Mouse (Mus musculus) cerebellum, postnatal 36 days (tissue): ENCODE data around the gene Zfp52.
A peak's percentile ranks its signal among the peaks of the same experiment; 100 is the strongest.

Experiments
- DNase-seq, 2 experiments: peaks; one replicate each; pipeline ENCODE4 v3.0.0; 2021 to 2022; ENCODE audit warnings: mixed read lengths in 2 of 2

Gene Zfp52

DNA sequence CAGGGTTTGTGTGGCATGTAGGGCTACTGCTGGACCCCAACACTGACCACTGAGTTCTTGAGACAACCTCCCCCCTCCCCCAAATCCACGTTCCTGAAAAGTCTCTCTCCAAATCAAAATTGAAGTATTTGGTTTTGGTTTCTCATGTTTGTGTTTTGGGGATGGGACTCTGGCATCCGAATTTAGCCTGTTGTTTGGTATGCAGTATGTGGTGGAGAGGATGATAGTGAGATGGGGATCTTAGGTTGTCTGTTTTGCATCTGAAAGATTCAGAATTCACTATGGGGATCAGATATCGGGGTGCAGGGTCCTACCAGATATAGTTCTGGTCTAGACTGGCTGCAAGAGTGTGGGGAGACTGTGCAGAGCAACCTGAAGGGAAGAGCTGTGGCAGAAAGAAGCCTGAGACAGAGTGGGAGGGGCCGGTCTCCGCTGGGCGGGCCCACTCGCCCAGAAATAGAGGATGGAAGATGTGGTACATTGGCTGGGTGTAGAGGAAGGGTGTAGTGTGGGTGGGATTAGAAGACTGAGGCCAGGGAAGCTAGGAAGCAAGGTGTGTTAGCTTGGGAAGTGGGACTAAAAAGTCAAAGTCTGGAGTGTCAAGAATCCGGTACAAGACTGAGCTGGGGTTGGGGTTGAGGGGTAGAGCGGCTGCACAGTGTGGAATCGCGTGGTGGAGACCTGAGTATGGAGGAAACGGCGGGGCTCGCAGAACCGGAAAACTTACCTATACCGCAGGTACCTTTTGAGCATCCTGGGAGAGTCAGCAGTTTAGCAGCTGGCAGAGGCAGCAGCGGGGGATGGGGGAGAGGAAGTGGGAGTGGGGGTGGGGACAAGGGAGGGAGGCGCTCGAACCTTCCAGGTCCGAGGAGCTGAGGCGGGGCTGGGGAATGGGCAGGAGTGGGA is at the start of gene Zfp52:
TSS of gene Zfp52 (plus strand) at position 444 of the 906 bp plus-strand sequence.
- peak; percentile 53 to 55 for DNase-seq

DNA sequence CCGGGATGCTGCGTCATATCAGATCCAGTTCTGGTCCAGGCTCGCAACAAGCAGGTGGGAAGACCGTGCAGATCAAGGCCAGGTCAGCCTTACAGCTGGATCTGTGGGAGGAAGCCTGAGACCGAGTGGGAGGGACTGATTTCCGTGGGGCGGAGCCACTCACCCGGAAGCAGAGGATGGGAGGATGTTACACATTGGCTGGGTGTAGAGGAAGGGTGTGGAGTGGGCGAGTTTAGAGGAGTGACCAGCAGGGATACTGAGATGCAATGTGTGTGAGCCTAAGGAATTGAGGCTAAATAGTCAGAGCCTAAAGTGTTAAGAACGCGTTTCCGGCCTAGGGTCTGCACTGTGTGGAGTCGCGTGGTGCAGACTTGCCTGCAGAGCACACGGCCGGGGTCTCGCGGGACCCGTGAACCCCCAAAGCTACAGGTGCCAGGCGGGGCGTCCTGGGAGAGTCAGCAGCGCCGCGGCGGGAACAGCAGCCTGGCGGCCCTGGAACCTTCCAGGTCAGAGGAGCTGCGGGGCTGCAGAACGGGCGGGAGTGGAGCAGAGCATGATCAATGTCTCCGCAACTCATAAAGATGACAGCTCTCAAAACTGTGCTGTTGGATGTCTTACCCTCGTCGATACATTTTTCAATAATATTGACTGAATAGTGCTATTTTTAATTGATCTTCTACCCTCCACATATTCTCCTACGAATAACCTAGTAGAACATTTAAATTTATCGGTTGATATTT is 46.4 kb upstream of the Zfp52 start, which contains the start of gene Zfp53:
TSS of gene Zfp53 (plus strand) at position 239 of the 740 bp plus-strand sequence.
- DNase-seq, result peak; percentile 72

DNA sequence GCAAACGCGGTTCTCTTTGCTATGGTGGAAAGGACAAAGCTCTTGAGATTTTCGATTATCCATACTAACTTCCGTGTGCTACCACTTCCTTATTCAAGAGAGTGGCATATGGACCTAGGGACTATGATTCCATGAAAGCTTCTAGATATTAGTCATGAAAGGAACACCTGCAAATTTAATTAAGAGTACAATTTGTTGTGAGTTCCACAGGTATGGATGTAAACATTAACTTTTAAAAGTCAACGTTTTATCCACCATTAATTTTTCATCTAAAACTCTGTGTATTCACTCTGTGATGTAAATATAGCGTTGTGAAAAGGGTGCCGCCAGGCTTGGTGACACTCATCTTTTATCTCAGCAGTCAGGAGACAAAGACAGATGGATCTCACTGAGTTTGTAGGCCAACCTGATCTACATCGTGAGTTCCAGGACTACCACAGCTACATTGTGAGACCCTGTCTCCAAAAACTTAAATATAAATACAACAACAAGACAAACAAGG is 45.8 kb upstream of the Zfp52 start:
- no peak for DNase-seq

DNA sequence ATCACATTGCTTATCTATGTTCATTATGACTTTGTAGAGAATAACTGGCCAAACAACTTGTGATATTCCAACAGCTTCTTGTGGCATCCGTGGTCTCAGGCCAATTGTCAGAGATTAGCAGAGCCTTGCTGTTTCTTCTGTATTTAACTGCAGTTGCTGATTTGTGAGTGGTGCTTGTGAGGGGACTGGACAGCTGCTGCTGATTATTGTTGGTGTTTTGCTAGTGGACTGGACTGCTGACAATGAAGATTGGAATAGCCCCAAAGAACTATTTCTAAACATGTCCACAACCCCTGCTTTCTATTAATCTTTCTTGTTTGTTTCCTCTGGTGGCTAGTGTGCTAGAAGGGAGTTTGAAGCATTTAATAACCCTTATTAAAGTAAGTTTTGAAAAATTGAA is 34.0 kb upstream of the Zfp52 start:
- DNase-seq, result no peak

DNA sequence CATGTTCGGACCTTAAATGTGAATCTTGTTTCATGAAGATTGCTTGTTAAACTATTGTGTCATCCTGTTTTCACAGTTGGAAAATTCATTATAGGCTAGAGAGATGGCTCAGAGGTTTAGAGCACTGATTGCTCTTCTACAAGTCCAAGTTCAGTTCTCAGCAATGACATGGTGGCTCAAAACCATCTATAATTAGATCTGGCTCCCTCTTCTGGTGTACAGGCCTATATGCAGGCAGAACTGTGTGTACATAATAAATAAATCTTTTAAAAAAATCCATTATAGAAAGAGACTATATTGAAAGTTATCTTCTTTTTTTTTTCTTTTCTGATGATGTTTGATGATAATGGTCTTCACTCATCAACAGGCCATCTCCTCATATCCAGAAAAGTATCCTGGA is 30.8 kb upstream of the Zfp52 start:
- no peak for DNase-seq

DNA sequence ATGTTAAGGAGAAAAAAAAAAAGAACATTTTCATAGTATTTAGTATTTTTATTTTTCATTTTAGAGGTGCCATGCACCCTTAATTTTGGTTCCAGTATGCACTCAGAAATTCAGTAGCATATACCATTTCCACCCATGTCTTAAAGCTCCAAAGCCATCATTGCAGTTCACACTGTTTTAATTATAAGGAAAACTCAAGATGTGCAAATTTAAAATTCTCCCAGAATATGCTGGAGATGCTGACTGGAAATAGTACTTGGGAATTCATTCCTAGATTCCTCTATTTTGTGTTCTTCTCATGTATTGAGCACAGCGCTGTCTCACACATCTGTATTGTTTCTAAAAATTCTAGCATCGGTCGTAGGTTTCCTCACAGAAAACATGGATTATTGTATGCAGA is 29.1 kb upstream of the Zfp52 start:
- no peak for DNase-seq

DNA sequence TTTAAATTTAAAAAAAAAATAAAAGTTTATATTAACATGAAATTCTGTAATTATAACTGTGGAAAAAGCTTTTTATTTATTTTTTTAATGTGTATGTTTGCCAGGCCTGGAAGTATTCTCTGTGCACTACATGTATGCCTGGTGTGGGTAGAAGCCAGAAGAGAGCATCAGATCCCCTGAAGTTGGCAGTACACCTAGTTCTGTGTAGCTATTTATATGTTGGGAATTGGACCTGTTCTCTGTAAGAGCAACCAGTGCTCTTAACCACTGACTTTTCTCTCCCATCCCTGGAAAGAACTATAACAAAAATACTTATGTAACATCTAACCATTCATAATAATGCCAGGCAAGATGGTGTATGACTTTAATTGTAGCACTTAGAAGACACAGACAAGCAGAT is 25.6 kb upstream of the Zfp52 start:
- no peak for DNase-seq

DNA sequence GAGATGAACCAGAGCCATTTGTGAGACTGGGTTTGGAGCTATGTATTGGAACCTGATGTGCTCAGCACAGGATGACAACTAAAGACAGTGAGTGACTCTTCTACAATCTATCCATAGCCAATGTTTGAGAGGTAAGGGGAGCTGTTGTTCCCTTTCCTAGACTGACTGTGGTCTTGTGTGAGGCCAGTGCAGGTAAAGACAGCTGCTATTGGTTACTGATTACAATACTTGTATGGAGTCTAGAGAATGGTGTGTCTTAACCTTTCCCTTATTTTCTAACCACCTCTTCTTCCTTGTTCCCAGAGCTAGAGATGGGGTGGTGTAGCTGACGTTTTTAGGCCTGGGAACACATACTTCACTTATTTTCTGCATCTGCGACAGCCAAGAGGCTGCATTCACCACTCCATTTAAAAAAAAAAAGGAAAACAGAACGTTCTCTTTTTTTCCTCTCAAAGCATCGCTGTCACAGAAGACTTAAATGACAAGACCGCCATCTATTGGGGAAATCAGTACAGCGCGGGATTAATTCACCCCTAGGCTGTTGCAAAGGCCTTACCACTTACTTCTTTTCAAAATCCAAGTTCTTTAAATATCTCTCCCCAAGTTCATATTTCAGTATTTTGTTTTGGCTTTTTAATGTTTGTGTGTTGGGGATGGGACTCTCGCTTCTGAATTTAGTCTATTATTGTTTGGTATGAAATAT is 19.8 kb upstream of the Zfp52 start:
- DNase-seq, result peak; percentile 55 to 64

DNA sequence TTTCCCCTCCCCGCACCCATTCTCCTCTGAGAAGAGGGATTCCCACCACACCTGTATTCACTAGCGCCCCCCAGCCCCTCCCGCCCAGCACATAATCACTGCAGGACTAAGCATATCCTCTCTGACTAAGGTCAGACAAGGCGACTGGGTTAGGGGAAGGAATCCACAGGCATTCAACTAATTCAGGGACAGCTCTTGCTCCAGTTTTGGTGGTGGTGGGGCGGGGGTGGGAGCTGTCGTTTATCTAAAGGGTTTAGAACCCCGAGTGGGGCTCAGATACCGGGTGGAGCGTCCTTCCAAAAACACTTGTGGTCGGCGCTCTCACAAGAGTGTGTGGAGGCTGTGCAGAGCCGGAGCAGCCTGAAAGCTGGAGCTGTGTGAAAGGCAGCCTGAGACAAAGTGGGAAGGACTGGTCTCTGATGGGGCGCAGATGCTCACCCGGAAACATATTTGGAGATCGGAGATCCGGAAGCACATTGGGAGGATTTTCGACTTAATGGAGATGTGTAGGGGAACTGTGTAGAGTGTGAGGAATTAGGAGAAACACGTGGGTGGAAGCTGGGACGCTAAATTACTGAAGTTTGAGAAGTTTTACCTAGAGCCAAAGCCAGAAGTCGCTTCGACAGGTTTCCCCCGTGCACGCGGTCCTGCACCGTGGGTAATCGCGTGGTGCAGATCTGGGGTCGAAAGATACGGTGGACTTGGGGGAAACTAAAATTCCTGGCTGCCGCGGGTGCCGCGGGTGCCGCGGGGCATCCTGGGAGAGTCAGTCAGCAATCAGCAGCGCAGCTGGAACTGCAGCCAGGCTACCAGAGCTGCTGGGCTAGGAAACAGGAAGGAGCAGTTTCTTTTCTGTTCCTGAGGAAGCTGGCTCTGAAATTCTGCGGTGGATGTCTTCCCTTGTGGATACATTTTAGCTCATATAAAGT is 18.9 kb upstream of the Zfp52 start:
- peak; percentile 41 to 47 for DNase-seq

DNA sequence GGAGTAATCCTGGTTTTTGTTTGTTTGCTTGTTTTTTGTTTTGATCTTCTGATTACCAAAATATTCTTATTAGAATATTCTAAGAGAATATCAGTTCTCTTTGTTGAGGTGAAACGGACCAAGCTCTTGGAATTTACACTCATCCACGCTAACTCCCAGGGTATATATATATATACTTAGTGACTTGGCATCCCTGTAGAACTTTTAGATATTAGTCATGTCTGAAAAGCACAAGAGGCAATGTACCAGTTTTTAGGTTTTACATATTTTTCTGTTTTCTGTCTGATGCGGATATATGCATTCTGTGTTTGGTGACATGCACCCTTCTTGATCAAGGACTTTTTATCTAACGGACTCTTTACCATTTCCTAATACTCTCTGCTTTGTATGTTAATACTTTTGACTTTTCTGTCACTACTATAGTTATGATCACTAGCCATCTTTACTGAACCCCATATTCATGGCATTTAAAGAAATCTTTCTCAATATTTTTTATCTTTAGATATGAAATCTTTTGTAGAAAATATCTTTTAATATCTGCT is 18.1 kb upstream of the Zfp52 start:
- no peak for DNase-seq

DNA sequence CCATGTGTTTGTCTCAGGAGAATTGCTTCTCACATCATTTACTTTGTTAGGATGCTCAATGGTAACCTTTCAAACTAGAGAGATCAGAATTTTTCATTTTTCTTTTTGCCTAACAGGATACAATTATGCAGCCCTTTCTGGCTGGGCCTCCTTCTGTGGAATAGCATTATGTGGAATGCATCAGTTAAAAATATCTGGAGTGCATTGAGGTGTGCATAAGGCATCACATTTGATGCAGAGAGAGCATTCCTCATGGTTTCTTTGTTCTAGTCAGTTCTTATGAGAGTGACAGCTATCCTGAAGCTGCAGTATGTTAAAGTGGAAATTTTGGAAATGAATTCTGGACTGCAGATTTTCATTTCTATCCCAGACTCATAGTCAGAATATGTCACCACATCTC is 9.1 kb upstream of the Zfp52 start:
- DNase-seq, result no peak

DNA sequence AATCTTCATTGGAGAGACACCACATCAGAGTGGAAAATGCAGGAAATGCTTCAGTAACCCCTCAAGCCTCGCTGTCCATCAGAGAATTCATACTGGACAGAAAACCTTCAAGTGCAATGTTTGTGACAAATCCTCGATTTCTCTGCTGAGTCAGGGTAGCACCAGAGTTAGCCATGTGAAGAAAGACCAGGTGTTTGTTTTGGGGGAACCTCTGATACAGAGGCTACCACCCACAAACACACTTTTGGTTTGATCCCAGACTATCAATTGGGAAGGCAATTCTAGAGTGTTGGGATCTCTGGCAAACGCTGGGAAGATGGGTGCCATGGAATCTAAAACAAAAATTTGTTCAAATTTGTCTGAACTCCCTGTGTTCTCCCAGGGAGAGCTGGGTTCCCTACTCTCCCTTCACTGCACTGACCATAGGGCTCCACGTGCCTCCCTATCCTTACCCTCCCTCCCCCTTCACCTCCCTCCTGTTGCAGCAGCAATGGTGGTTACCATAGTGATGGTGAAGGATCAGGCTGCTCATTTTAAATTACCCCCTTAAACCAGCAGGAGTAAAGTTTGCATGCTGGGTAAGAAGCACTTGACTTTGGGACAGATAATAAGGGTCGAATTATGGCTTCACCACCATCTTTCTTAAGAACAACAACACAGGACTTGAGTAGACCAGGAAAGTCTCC is 4.6 kb upstream of the Zfp52 start:
- no peak for DNase-seq

DNA sequence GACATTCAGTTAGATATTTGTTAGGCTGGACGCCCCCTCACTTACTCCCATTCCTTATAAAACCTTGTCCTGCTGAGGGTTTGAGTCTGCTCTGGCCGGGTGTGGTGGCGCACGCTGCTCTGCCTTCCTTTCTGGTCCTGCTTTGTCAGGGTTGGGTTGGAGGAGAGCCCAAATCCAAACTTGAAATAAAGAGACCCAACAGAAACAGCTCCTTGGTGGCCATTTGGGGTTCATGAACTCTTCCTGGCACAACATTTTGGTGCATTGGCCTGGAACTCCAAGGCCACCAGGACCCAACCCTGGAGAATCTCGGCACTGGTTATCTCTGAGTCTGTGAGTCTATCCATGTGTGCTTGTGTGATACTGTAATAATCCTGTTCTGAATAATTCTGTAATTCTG is 3.7 kb upstream of the Zfp52 start:
- peak in 1 of 2 experiments; percentile 8 for DNase-seq

DNA sequence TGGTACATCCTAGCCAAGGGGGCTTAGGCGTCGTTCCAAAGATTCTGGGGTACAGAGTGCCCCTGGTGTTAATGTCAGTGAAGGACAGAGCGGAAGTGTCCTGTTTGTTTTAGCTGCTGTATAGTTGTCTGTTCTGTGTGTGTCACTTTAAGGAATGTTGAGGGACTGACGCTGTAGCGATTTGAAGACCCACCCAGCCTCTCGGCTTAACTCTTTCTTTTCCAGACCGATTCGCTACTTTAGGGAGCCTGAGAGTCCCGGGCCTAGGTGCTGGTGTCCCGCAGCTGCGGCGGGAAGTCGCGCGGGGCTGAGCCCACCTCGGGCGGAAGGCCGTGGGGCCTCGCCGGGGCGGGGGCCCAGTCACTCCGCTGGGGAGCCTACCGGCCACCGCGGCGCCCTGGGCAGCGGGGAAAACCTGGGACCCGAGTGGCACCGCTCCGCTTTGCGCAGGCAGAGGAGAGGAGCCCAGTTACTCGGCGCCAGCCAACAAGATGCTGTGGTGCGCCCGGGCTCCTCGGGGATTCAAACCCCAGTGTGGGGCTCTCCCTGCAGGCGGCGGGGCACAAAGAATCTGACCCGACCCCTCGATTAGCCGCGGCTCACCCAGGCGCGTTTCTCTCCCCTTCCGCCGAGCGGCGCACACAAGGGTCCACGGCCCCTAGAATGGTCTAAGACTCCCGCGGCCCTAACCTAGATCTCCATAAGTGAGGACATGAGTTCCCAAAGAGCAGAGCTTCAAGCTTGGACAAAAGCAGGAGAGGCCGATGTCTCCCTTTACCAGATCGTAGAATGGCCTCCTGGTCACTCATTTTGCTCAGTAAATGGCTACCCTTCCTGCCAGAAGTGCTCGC is 3.0 kb upstream of the Zfp52 start:
- peak; percentile 65 to 76 for DNase-seq

DNA sequence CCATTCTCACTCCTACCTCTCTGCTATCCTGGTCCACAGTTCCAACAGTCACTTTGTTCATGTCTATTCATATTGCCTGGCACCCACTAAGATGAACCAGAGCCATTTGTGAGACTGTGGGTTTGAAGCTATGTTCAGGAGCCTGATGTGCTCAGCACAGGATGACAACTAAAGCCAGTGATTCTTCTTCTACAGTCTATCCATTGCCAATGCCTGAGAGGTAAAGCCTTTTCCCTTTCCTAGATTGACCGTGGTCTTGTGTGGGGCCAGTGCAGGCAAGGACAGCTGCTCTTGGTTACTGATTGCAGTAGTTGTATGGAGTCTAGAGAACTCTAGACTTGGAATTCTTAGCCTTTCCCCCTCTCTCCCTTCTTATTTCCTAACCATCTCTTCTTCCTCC is 1.4 kb upstream of the Zfp52 start:
- DNase-seq, result no peak

DNA sequence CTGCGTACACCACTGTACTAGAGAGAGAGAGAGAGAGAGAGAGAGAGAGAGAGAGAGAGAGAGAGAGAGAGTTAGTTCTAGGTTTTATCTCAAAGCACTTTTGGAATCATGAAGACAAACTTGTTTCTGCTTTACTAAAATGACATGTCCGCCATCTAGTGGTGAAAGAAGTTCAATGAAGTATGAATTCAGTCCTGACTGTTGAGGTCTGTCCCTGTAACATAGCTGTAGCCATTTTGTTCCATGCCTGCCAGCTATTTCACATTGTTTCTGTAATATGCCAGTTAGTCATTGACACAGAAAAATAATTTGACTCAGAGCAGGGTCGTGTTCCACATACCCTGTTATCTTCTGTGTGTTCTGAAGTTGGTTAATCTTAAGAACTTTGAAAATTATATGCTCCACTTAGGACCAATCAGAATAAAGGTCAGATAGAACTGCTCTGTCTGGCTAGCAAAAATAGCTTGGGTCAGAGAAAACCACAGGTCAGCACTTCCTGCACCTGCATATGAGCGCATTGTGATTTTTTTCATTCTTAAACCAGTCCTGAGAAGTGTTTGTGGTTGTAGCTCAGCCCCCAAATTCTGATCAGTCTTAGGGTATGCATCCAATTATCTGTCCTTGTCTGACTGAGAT is 761 bp upstream of the Zfp52 start:
- DNase-seq, result peak in 1 of 2 experiments; percentile 48

DNA sequence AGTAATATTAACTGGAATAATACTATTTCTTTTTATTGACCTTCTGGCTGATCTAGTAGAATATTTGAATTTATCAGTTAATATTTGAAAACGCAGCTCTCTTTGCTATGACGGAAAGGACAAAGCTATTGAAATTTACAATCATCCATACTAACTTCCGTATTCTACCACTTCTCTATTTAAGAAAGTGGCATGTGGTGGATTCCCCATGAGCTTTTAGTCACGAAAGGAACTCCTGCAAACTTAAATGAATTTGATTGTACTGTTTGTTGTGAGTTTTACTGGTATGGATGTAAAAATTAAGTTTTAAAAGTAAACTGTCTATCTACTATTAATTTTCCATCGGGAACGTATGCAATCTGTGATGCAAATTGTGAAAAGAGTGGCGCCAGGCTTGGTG is 757 bp downstream of the Zfp52 start:
- DNase-seq, result no peak

DNA sequence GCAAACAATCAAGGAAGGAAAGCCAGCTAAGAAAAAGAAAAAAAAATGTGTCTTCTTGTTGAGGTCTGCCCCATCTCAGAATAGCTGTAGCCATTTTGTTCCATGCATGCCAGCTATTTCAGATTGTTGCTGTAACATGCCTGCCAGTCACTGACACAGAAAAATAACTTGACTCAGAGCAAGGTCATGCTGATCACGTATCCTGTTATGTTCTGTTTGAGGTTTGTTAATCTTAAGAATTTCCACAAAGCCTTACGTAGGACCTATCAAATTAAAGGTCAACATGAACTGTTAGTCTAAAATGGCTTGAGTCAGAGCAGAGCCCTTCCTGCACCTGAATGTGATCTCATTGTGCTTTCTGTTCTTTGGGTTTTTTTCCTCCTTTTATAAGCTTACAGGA is 1.3 kb downstream of the Zfp52 start:
- no peak for DNase-seq

DNA sequence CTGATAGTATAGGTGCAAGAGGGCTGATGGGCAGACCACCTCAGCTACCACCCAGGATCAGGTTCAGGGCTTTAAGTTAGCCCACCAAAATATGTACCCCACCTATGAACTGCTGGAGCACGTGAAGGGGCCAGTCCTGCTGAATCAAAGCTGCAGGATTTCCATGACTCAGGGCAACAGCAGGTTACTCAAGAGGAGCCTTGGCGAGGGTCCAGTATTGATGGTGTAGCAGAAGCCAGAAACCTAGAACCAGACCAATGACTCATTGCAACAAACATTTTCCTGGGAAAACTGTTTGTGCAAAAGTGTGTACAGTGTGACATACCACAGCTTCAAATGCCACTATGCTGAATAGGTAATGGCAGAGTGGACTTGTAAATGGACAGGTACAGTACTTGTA is 22.5 kb downstream of the Zfp52 start:
- DNase-seq, result peak; percentile 14 to 21

DNA sequence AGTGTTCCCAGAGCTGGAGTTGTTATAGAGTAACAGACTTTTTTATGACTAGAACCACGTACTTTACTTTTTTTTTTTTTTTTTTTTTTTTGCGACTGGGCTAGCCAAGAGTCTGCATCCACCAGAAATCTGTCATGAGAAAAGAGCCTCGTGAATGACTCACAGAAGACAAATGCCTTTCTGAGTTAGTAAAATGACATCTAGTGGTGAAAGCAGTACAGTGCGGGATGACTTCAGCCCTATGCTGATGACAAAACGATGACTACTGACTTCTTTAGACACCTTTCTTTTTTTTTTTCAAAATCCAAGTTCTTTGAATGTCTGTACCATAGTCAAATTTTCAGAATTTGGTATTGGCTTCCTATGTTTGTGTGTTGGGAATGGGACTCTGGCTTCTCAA is 30.9 kb downstream of the Zfp52 start:
- peak; percentile 28 to 49 for DNase-seq
